Mouse (Mus musculus) hindbrain, postnatal 0 days (tissue): ENCODE measurements around the gene Ccnb1ip1. TPM values are rescaled to one million over a fixed set of nuclear protein-coding genes. Genes with fewer than 3 reads are reported as not detected.

Experiments used
- ATAC-seq: fragments of 200-750 bp; cut with Nextera tagmentation; 2 replicates; pipeline ENCODE4 v1.8.0; 2017; ENCODE audit warnings: mild to moderate bottlenecking, moderate TSS enrichment, moderate library complexity
- DNase-seq: peaks from one replicate; pipeline ENCODE4 v3.0.0-alpha.2; 2015; ENCODE audit warnings: low spot score
- H3K27ac ChIP-seq: fragments of 300-500 bp; sonication (generic); 2 replicates; pipeline ENCODE4 v1.5.1; 2014; ENCODE audit warnings: mild to moderate bottlenecking
- H3K27me3 ChIP-seq: fragments of 300-500 bp; sonication (generic); 2 replicates; pipeline ENCODE4 v1.6.1; 2014; ENCODE audit warnings: low read length, mixed read lengths; ENCODE audit not compliant: insufficient read depth
- H3K36me3 ChIP-seq: fragments of 300-500 bp; sonication (generic); 2 replicates; pipeline ENCODE4 v1.6.1; 2014; ENCODE audit warnings: low read length, mixed read lengths; ENCODE audit not compliant: insufficient read depth
- H3K4me1 ChIP-seq: fragments of 300-500 bp; sonication (generic); 2 replicates; pipeline ENCODE4 v1.6.1; 2014; ENCODE audit warnings: antibody characterized with exemption, low read length, mixed read lengths; ENCODE audit not compliant: insufficient read depth
- H3K4me2 ChIP-seq: fragments of 300-500 bp; sonication (generic); 2 replicates; pipeline ENCODE4 v1.6.1; 2014; ENCODE audit warnings: low read depth, mild to moderate bottlenecking, low read length, moderate library complexity, mixed read lengths
- H3K4me3 ChIP-seq: fragments of 300-500 bp; sonication (generic); 2 replicates; pipeline ENCODE4 v1.5.1; 2014; ENCODE audit warnings: low read length
- H3K9ac ChIP-seq: fragments of 300-500 bp; sonication (generic); replicated peaks from 2 replicates; pipeline ENCODE4 v1.6.1; 2014; ENCODE audit warnings: mild to moderate bottlenecking, low read length, moderate library complexity, mixed read lengths
- H3K9me3 ChIP-seq: fragments of 300-500 bp; sonication (generic); 2 replicates; pipeline ENCODE4 v1.6.1; 2016; ENCODE audit warnings: low read length, mixed read lengths
- CTCF ChIP-seq: IDR thresholded peaks from 2 replicates; pipeline ENCODE4 v1.5.1; 2016; ENCODE audit warnings: antibody characterized with exemption, control low read depth, low read depth
- WGBS: fragments of 180-500 bp; shearing (Covaris S2); extraction: QIAGEN DNeasy Blood & Tissue Kit; methylation state at CpG from one replicate; pipeline ENCODE4 v1.1.7; 2014; 5-methylcytosine and 5-hydroxymethylcytosine counted together
- polyA plus RNA-seq: library from polyadenylated mRNA; unstranded; fragments of >200 nt; fragmentation: Nextera tagmentation; extraction: Ambion mirVana; gene quantifications from 2 replicates; pipeline ENCODE4 v1.2.1, GENCODE M21; 2015
- total RNA-seq: library from RNA; depleted of rRNA; stranded (reverse); fragments of >200 nt; gene quantifications from 2 replicates; pipeline ENCODE4 v1.2.3, GENCODE M21; 2014; rRNA removed

Gene Ccnb1ip1
- total and polyA plus RNA-seq, 2 experiments from 2014 or later, result 0.09 TPM; not detected in 1

DNA sequence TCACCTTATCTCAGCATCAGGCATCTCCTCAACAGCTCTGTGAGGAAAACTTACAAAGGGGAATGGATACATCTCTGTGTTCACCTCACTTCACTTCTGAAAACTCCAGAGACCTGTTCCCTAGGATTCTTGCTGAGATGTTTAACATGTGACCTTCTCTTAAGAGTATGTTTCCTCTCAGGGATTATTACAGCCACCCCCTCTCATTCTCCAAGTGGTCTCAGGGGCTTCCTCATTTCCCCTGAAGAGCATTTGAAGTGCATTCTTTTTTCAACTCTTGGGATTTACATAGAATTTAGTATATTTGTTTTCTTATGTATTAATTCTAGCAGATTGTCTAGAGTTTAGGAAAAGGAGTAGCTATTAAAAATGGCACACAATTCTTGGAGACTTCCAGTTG is 62.5 kb downstream of the Ccnb1ip1 start, which contains the start of gene Olfr749:
Gene Olfr749 (minus strand): TSS at position 101 of the 400 bp plus-strand sequence.
- no peak for DNase-seq
- no peak within 1 kb of the TSS for H3K4me3 ChIP-seq
- no peak for TF ChIP-seq CTCF
- H3K27ac ChIP-seq, result no peak within 1 kb of the TSS
- no peaks in the 10 kb centered on the region for H3K9me3 ChIP-seq
- H3K4me2 ChIP-seq, result no peak within 1 kb of the TSS
- no peak within 1 kb of the TSS for H3K9ac ChIP-seq
- no peak for ATAC-seq
- H3K4me1 ChIP-seq, result no peaks in the 10 kb centered on the region
- H3K27me3 ChIP-seq, result no peaks in the 10 kb centered on the region
- no peaks in the 10 kb centered on the region for H3K36me3 ChIP-seq

DNA sequence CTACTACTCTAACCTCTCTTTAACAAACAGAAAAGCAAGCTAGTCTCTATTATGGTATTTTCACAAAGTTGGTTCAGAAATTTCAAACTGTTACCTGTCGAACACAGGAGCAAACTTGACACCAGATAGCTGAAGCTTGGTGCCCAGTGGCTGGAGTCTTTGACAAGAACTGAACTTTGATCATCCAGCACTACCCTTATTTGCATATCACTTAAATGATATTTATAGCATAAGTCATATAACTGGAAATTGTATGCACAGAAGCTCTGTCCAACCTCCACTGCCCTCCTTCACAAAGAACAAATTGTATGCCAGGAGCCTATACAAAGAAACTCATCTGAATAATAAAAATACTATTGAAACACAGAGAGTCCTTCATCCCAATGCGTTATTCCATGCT is 65.9 kb downstream of the Ccnb1ip1 start:
- no peak for TF ChIP-seq CTCF
- Histone ChIP-seq H3K9ac (no peak overlapping the region), H3K36me3 (no peaks in the 10 kb centered on the region), H3K4me2 (no peak overlapping the region), H3K9me3 (no peaks in the 10 kb centered on the region), H3K4me3 (no peak overlapping the region), H3K4me1 (no peaks in the 10 kb centered on the region), H3K27me3 (no peaks in the 10 kb centered on the region), H3K27ac (no peak overlapping the region)
- DNase-seq (no peak), ATAC-seq (no peak)
- WGBS, result 80% methylated on average over 2 of the region's 2 CpGs

DNA sequence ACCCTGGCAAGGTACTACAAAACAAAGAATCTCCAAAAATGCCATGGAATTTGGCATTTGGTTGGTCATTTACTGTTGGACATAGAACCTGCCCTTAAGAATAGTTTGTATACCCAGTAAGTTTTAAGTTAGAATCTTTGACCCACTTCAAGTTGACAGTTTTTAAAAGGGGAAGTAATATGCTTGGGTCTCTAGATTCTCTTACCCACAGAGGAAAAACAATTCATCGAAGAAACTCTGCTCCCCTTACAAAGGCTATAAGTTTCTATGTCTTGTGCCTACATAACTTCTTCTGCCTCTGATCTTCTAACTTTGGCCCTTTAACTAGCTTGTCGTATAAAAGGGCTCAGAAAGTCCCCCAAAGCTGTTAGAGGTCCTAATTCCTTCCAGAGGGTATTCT is 67.2 kb downstream of the Ccnb1ip1 start:
- WGBS, result 77% methylated on average over 2 of the region's 2 CpGs
- no peak for ATAC-seq

More for the DNA sequence above, 67.2 kb downstream of the Ccnb1ip1 start:
- Histone ChIP-seq H3K9ac (no peak overlapping the region), H3K9me3 (no peaks in the 10 kb centered on the region), H3K4me2 (no peak overlapping the region), H3K4me1 (no peaks in the 10 kb centered on the region), H3K27ac (no peak overlapping the region), H3K27me3 (no peaks in the 10 kb centered on the region), H3K36me3 (no peaks in the 10 kb centered on the region), H3K4me3 (no peak overlapping the region)
- no peak for DNase-seq
- TF ChIP-seq CTCF, result no peak

Other genes with a start within 250 kb of the Ccnb1ip1 start
- gene Olfr744, start 192.9 kb downstream of the Ccnb1ip1 start, total RNA-seq, result not detected in 2 replicates
- not detected in 2 replicates for gene Olfr744, start 192.9 kb downstream of the Ccnb1ip1 start, polyA plus RNA-seq
- gene Olfr745, start 168.3 kb downstream of the Ccnb1ip1 start, total RNA-seq, result not detected in 2 replicates
- gene Olfr745, start 168.3 kb downstream of the Ccnb1ip1 start, polyA plus RNA-seq, result not detected in 2 replicates
- gene Olfr746, start 160.6 kb downstream of the Ccnb1ip1 start, total RNA-seq, result not detected in 2 replicates
- gene Olfr746, start 160.6 kb downstream of the Ccnb1ip1 start, polyA plus RNA-seq, result not detected in 2 replicates
- not detected in 2 replicates for gene Olfr747, start 114.5 kb downstream of the Ccnb1ip1 start, total RNA-seq
- not detected in 2 replicates for gene Olfr747, start 114.5 kb downstream of the Ccnb1ip1 start, polyA plus RNA-seq
- not detected in 2 replicates for gene Olfr748, start 100.4 kb downstream of the Ccnb1ip1 start, total RNA-seq
- not detected in 2 replicates for gene Olfr748, start 100.4 kb downstream of the Ccnb1ip1 start, polyA plus RNA-seq
- not detected in 2 replicates for gene Olfr749, start 62.6 kb downstream of the Ccnb1ip1 start, total RNA-seq
- not detected in 2 replicates for gene Olfr749, start 62.6 kb downstream of the Ccnb1ip1 start, polyA plus RNA-seq
- gene Ttc5, start 22.2 kb downstream of the Ccnb1ip1 start, total RNA-seq, result 90.8 and 91.6 TPM in 2 replicates
- gene Ttc5, start 22.2 kb downstream of the Ccnb1ip1 start, polyA plus RNA-seq, result 95.3 and 95.8 TPM in 2 replicates
- gene Parp2, start 109 bp upstream of the Ccnb1ip1 start, total RNA-seq, result 19.7 and 21.1 TPM in 2 replicates
- gene Parp2, start 109 bp upstream of the Ccnb1ip1 start, polyA plus RNA-seq, result 36.2 and 36.6 TPM in 2 replicates
- gene Tep1, start 62.8 kb upstream of the Ccnb1ip1 start, total RNA-seq, result 4.3 and 5.6 TPM in 2 replicates
- gene Tep1, start 62.8 kb upstream of the Ccnb1ip1 start, polyA plus RNA-seq, result 3.4 and 3.5 TPM in 2 replicates
- 2.4 and 3.7 TPM in 2 replicates for gene Klhl33, start 89.8 kb upstream of the Ccnb1ip1 start, total RNA-seq
- gene Klhl33, start 89.8 kb upstream of the Ccnb1ip1 start, polyA plus RNA-seq, result 2.9 and 4.0 TPM in 2 replicates
- 71.4 and 80.9 TPM in 2 replicates for gene Osgep, start 117.2 kb upstream of the Ccnb1ip1 start, total RNA-seq
- 72.4 and 82.7 TPM in 2 replicates for gene Osgep, start 117.2 kb upstream of the Ccnb1ip1 start, polyA plus RNA-seq
- 68.6 and 70.2 TPM in 2 replicates for gene Apex1, start 117.2 kb upstream of the Ccnb1ip1 start, total RNA-seq
- gene Apex1, start 117.2 kb upstream of the Ccnb1ip1 start, polyA plus RNA-seq, result 145 and 156 TPM in 2 replicates
- gene Pip4p1, start 123.1 kb upstream of the Ccnb1ip1 start, total RNA-seq, result 53.3 and 69.1 TPM in 2 replicates
- gene Pip4p1, start 123.1 kb upstream of the Ccnb1ip1 start, polyA plus RNA-seq, result 102 and 103 TPM in 2 replicates
- gene Pnp, start 123.3 kb upstream of the Ccnb1ip1 start, total RNA-seq, result 16.7 and 19.1 TPM in 2 replicates
- 17.5 and 18.2 TPM in 2 replicates for gene Pnp, start 123.3 kb upstream of the Ccnb1ip1 start, polyA plus RNA-seq
- gene Gm49342, start 136.8 kb upstream of the Ccnb1ip1 start, total RNA-seq, result 0.47 and 16.3 TPM in 2 replicates
- gene Gm49342, start 136.8 kb upstream of the Ccnb1ip1 start, polyA plus RNA-seq, result not detected in 2 replicates
- gene Pnp2, start 148.3 kb upstream of the Ccnb1ip1 start, total RNA-seq, result 1.2 TPM in 1 of 2 replicates, not detected in the other
- gene Pnp2, start 148.3 kb upstream of the Ccnb1ip1 start, polyA plus RNA-seq, result 1.2 and 1.3 TPM in 2 replicates
- gene Rnase10, start 200.0 kb upstream of the Ccnb1ip1 start, total RNA-seq, result 0.21 TPM in 1 of 2 replicates, not detected in the other
- gene Rnase10, start 200.0 kb upstream of the Ccnb1ip1 start, polyA plus RNA-seq, result not detected in 2 replicates
- gene Rnase9, start 234.1 kb upstream of the Ccnb1ip1 start, total RNA-seq, result not detected in 2 replicates
- gene Rnase9, start 234.1 kb upstream of the Ccnb1ip1 start, polyA plus RNA-seq, result not detected in 2 replicates
- gene Rnase11, start 242.4 kb upstream of the Ccnb1ip1 start, total RNA-seq, result not detected in 2 replicates
- gene Rnase11, start 242.4 kb upstream of the Ccnb1ip1 start, polyA plus RNA-seq, result not detected in 2 replicates
- gene Rnase12, start 249.9 kb upstream of the Ccnb1ip1 start, total RNA-seq, result not detected in 2 replicates
- gene Rnase12, start 249.9 kb upstream of the Ccnb1ip1 start, polyA plus RNA-seq, result 0.29 TPM in 1 of 2 replicates, not detected in the other